Mouse (Mus musculus): Measurements from ENCODE around the gene Col9a3. TPM values are rescaled to one million over a fixed set of nuclear protein-coding genes. Genes with fewer than 3 reads are reported as not detected.

Col9a3 gene
- polyA plus RNA-seq, 1 experiment = 38.8 TPM

DNA sequence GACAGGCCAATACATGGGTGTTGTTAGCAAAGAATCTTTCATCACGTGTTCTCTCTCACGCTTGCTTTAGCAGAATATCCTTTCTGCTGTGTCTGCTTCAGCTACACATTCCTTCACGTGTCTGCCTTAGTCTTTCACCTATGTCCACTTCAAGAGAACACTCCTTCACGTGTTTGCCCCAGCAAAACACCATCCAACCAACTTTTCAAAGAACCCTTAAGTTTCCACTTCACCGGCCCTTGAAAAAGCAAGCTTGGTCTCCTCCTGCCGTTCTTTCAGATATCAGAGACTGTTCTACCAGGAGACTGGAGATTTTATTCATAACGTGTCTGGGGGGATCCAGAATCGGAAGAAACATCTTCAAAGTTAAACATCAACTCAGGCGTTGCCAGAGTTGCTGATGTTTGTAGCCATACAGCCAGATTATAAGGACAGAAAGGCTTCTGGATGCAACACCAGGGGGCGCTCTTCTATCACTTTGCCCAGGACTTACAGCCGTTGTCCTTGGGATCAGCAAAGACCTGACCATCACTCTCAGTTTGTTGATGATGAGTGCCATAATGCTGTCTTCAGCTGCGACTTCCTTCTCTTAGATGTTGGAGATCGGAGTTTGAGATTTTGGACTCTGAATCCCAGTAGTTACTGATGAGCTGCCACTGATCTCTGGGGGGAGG lies 31.2 kb upstream of the Col9a3 start:
- Histone ChIP-seq H3K4me1 (ENCODE audit: control insufficient read depth, insufficient read depth, low read length) (0 out of 2 replicates have a peak, but pooled peaks cover 5% of the 10 kb centered on the region), H3K27me3 (ENCODE audit: control insufficient read depth, insufficient read depth, low read length) (no peaks in the 10 kb centered on the region), H3K4me3 (replicated peaks; ENCODE audit: insufficient read depth, low read depth, low read length) (no peak overlapping the region), H3K27ac (ENCODE audit: insufficient read depth, low read length) (no peak overlapping the region)
- no peak for TF ChIP-seq POLR2A (IDR thresholded peaks at IDR 0.05; ENCODE audit: borderline replicate concordance, insufficient read depth, low read length)
- TF ChIP-seq CTCF (IDR thresholded peaks at IDR 0.05; ENCODE audit: borderline replicate concordance, insufficient read depth, low read depth, low read length) = peak; percentile 72
- peak; percentile 39 to 49 for DNase-seq
- WGBS = 37% methylated on average over 13 of the region's 13 CpGs

DNA sequence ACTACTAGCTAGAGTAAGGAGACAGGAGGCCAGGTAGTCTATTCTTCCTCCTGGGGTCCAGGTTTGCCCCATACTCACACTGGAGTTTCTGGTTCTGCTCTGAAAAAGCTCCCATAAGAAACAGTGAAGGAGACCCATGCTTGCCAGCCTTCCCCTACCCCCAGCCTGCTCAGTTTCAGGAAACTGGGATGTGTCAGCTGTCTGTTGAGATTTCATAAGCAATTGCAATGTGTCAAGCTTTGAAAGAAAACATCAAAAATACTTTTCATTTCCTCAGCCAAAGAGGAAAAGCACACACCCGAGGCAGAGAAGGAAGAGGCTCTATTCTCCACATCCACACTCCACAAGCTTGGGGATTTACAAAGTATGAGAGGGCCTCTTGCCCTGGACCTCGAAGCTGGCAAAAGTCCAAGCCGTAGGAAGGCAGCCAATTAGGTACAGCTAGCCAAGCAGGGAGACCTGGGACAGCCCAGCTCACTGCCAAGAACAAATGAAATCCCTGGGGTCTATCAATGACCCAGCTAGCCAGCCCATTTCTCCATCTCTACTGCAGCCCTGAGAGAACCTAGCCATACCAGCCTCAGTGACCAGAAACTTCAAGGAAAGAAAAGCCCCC lies 28.5 kb upstream of the Col9a3 start:
- no peak overlapping the region for H3K27ac ChIP-seq (ENCODE audit: insufficient read depth, low read length)
- no peak overlapping the region for H3K4me3 ChIP-seq (replicated peaks; ENCODE audit: insufficient read depth, low read depth, low read length)
- WGBS = 4% methylated on average over 3 of the region's 3 CpGs
- 0 out of 2 replicates have a peak, but pooled peaks cover 5% of the 10 kb centered on the region for H3K4me1 ChIP-seq (ENCODE audit: control insufficient read depth, insufficient read depth, low read length)
- DNase-seq = peak; percentile 35 to 46
- TF ChIP-seq POLR2A (IDR thresholded peaks at IDR 0.05; ENCODE audit: borderline replicate concordance, insufficient read depth, low read length) (no peak), CTCF (IDR thresholded peaks at IDR 0.05; ENCODE audit: borderline replicate concordance, insufficient read depth, low read depth, low read length) (no peak)
- H3K27me3 ChIP-seq (ENCODE audit: control insufficient read depth, insufficient read depth, low read length) = no peaks in the 10 kb centered on the region; the same call in 1 of the 2 replicates

DNA sequence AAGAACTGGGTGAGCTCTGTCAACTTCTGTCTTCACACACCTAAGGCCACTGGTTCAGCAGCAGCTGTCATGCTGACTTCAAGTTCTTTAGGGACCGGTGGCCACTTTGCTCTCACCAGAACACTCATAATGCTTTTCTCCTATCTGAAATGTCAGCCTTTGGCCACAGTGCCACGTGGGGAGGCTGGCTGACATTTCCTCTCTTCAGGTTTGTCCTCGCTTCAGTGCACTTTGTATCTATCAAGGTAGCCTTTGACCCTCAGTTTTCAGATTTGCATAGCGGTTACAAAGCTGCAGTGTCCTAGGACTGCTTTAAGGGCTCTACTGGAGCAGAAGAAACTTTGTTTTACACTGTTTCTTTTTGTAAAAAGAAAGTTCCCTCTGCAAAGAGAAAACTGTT lies 21.1 kb upstream of the Col9a3 start:
- Histone ChIP-seq H3K27ac (ENCODE audit: insufficient read depth, low read length) (no peak overlapping the region), H3K27me3 (ENCODE audit: control insufficient read depth, insufficient read depth, low read length) (no peaks in the 10 kb centered on the region; the same call in 1 of the 2 replicates), H3K4me3 (replicated peaks; ENCODE audit: insufficient read depth, low read depth, low read length) (no peak overlapping the region), H3K4me1 (ENCODE audit: control insufficient read depth, insufficient read depth, low read length) (no peaks in the 10 kb centered on the region)
- TF ChIP-seq POLR2A (IDR thresholded peaks at IDR 0.05; ENCODE audit: borderline replicate concordance, insufficient read depth, low read length) = no peak
- no peak for TF ChIP-seq CTCF (IDR thresholded peaks at IDR 0.05; ENCODE audit: borderline replicate concordance, insufficient read depth, low read depth, low read length)
- 43% methylated on average over 4 of the region's 4 CpGs for WGBS
- no peak for DNase-seq

- Histone ChIP-seq H3K27ac (ENCODE audit: insufficient read depth, low read length) (no peak overlapping the region), H3K4me1 (ENCODE audit: control insufficient read depth, insufficient read depth, low read length) (peaks cover 6% of the 10 kb centered on the region), H3K27me3 (ENCODE audit: control insufficient read depth, insufficient read depth, low read length) (no peaks in the 10 kb centered on the region), H3K4me3 (replicated peaks; ENCODE audit: insufficient read depth, low read depth, low read length) (no peak overlapping the region)
- 8% methylated on average over 3 of the region's 3 CpGs for WGBS
- TF ChIP-seq CTCF (IDR thresholded peaks at IDR 0.05; ENCODE audit: borderline replicate concordance, insufficient read depth, low read depth, low read length) (peak; percentile 86), POLR2A (IDR thresholded peaks at IDR 0.05; ENCODE audit: borderline replicate concordance, insufficient read depth, low read length) (no peak)
- peak; percentile 51 to 73 for DNase-seq
Measured at GRCm38 (mm10) chr2:180578686-180579085, 18.9 kb upstream of the Col9a3 start.

DNA sequence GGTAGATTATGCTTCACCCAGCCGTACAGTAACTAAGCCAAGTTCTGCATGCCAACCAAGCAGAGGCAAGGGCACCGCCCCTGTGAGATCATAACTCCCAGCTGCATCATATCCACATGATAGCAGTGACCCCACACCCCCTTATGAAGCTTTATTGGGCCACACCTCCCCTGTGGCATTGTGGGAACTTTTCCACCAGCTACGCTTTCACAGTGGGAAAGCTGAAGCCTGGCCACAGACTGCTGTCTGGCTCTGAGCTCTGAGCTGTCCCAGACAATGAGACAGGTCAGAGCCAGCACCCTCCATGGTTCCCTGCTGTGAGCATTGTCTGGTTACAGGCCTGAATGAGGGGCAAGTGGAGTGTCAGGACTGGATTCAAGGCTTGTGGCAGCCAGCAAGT lies 16.6 kb upstream of the Col9a3 start, which contains the start of gene Mrgbp:
Gene Mrgbp, plus strand, starts transcription at position 303 of the 400 bp plus-strand sequence.
- no peak for TF ChIP-seq POLR2A (IDR thresholded peaks at IDR 0.05; ENCODE audit: borderline replicate concordance, insufficient read depth, low read length)
- TF ChIP-seq CTCF (IDR thresholded peaks at IDR 0.05; ENCODE audit: borderline replicate concordance, insufficient read depth, low read depth, low read length) = no peak
- Histone ChIP-seq H3K4me3 (replicated peaks; ENCODE audit: insufficient read depth, low read depth, low read length) (no peak within 1 kb of the TSS), H3K27ac (ENCODE audit: insufficient read depth, low read length) (no peak within 1 kb of the TSS), H3K27me3 (ENCODE audit: control insufficient read depth, insufficient read depth, low read length) (no peaks in the 10 kb centered on the region), H3K4me1 (ENCODE audit: control insufficient read depth, insufficient read depth, low read length) (peaks cover 9% of the 10 kb centered on the region)
- 35% methylated on average over 3 of the region's 3 CpGs for WGBS
- DNase-seq = peak in 1 of 2 experiments; percentile 9

GRCm38 (mm10) chr2:180582481-180583153 lies 15.0 kb upstream of the Col9a3 start:
- Histone ChIP-seq H3K4me1 (ENCODE audit: control insufficient read depth, insufficient read depth, low read length) (peaks cover 9% of the 10 kb centered on the region), H3K27ac (ENCODE audit: insufficient read depth, low read length) (peak overlapping the region; percentile 63; the same call in 1 of the 2 replicates)
- TF ChIP-seq POLR2A (IDR thresholded peaks at IDR 0.05; ENCODE audit: borderline replicate concordance, insufficient read depth, low read length) = peak; percentile 83
- TF ChIP-seq CTCF (IDR thresholded peaks at IDR 0.05; ENCODE audit: borderline replicate concordance, insufficient read depth, low read depth, low read length) = peak; percentile 88

GRCm38 (mm10) chr2:180583154-180583507 lies 14.5 kb upstream of the Col9a3 start:
- H3K4me3 ChIP-seq (replicated peaks; ENCODE audit: insufficient read depth, low read depth, low read length) = peak overlapping the region; percentile 83
- TF ChIP-seq CTCF (IDR thresholded peaks at IDR 0.05; ENCODE audit: borderline replicate concordance, insufficient read depth, low read depth, low read length) (no peak), POLR2A (IDR thresholded peaks at IDR 0.05; ENCODE audit: borderline replicate concordance, insufficient read depth, low read length) (no peak)
- DNase-seq = peak in 1 of 2 experiments; percentile 27
- peaks cover 9% of the 10 kb centered on the region for H3K4me1 ChIP-seq (ENCODE audit: control insufficient read depth, insufficient read depth, low read length)
- 7% methylated on average over 7 of the region's 7 CpGs for WGBS
- H3K27ac ChIP-seq (ENCODE audit: insufficient read depth, low read length) = no peak overlapping the region
- H3K27me3 ChIP-seq (ENCODE audit: control insufficient read depth, insufficient read depth, low read length) = no peaks in the 10 kb centered on the region

More at GRCm38 (mm10) chr2:180582481-180583153, 15.0 kb upstream of the Col9a3 start:
- DNase-seq = peak; percentile 97 to 99
- Histone ChIP-seq H3K4me3 (replicated peaks; ENCODE audit: insufficient read depth, low read depth, low read length) (peak overlapping the region; percentile 83), H3K27me3 (ENCODE audit: control insufficient read depth, insufficient read depth, low read length) (no peaks in the 10 kb centered on the region)
- under 1% methylated on average over 57 of the region's 57 CpGs for WGBS

All from cerebellum, adult 2 months (tissue).